Mouse (Mus musculus): ENCODE measurements at regions not wholly inside any gene's neighbourhood (a gene's known extent, or its start where the extent isn't known, plus 50 kb on each side); places are given as distances from the start of the nearest gene placed in this dataset.

GRCm38 (mm10) chr1:185823226-185823625, 293.9 kb downstream of the Lyplal1 start:
- H3K9me3 ChIP-seq (ENCODE audit: control insufficient read depth, low read length): no peaks in the 10 kb centered on the region
- ATAC-seq (ENCODE audit: insufficient number of reproducible peaks, low FRiP score, low TSS enrichment, low read depth): no peak

GRCm38 (mm10) chr1:185823956-185824355, 293.2 kb downstream of the Lyplal1 start:
- DNase-seq (ENCODE audit: low spot score): no peak
- Histone ChIP-seq H3K4me3 (ENCODE audit: low read depth, low read length) (no peak overlapping the region), H3K27ac (replicated peaks; ENCODE audit: low read depth, low read length) (no peak overlapping the region), H3K36me3 (ENCODE audit: control insufficient read depth, insufficient read depth, low read length) (no peaks in the 10 kb centered on the region), H3K4me2 (ENCODE audit: low read depth, severe bottlenecking) (no peak overlapping the region), H3K9me3 (ENCODE audit: control insufficient read depth, low read length) (no peaks in the 10 kb centered on the region), H3K4me1 (ENCODE audit: control insufficient read depth, insufficient read depth, low read length) (peaks cover 8% of the 10 kb centered on the region), H3K27me3 (ENCODE audit: control insufficient read depth, insufficient read depth, low read length) (no peaks in the 10 kb centered on the region), H3K9ac (ENCODE audit: low read length) (no peak overlapping the region)
- WGBS: 32% methylated on average over 5 of the region's 5 CpGs
- no peak for ATAC-seq (ENCODE audit: insufficient number of reproducible peaks, low FRiP score, low TSS enrichment, low read depth)

More at GRCm38 (mm10) chr1:185823226-185823625, 293.9 kb downstream of the Lyplal1 start:
- Histone ChIP-seq H3K4me2 (ENCODE audit: low read depth, severe bottlenecking) (no peak overlapping the region), H3K4me1 (ENCODE audit: control insufficient read depth, insufficient read depth, low read length) (peaks cover 9% of the 10 kb centered on the region), H3K27ac (replicated peaks; ENCODE audit: low read depth, low read length) (no peak overlapping the region), H3K36me3 (ENCODE audit: control insufficient read depth, insufficient read depth, low read length) (no peaks in the 10 kb centered on the region), H3K27me3 (ENCODE audit: control insufficient read depth, insufficient read depth, low read length) (no peaks in the 10 kb centered on the region), H3K9ac (ENCODE audit: low read length) (no peak overlapping the region), H3K4me3 (ENCODE audit: low read depth, low read length) (no peak overlapping the region)
- 77% methylated on average over 4 of the region's 4 CpGs for WGBS
- no peak for DNase-seq (ENCODE audit: low spot score)

GRCm38 (mm10) chr1:185827986-185828385, 289.1 kb downstream of the Lyplal1 start:
- DNase-seq (ENCODE audit: low spot score): no peak
- Histone ChIP-seq H3K36me3 (ENCODE audit: control insufficient read depth, insufficient read depth, low read length) (no peaks in the 10 kb centered on the region), H3K4me1 (ENCODE audit: control insufficient read depth, insufficient read depth, low read length) (no peaks in the 10 kb centered on the region), H3K9me3 (ENCODE audit: control insufficient read depth, low read length) (no peaks in the 10 kb centered on the region), H3K4me2 (ENCODE audit: low read depth, severe bottlenecking) (no peak overlapping the region), H3K27me3 (ENCODE audit: control insufficient read depth, insufficient read depth, low read length) (no peaks in the 10 kb centered on the region), H3K27ac (replicated peaks; ENCODE audit: low read depth, low read length) (no peak overlapping the region), H3K4me3 (ENCODE audit: low read depth, low read length) (no peak overlapping the region), H3K9ac (ENCODE audit: low read length) (no peak overlapping the region)
- ATAC-seq (ENCODE audit: insufficient number of reproducible peaks, low FRiP score, low TSS enrichment, low read depth): no peak
- WGBS: 58% methylated on average over 2 of the region's 2 CpGs

GRCm38 (mm10) chr1:185828486-185828885, 288.6 kb downstream of the Lyplal1 start:
- WGBS: 94% methylated on average over 6 of the region's 6 CpGs
- Histone ChIP-seq H3K9ac (ENCODE audit: low read length) (no peak overlapping the region), H3K4me2 (ENCODE audit: low read depth, severe bottlenecking) (no peak overlapping the region), H3K9me3 (ENCODE audit: control insufficient read depth, low read length) (no peaks in the 10 kb centered on the region), H3K27me3 (ENCODE audit: control insufficient read depth, insufficient read depth, low read length) (no peaks in the 10 kb centered on the region), H3K27ac (replicated peaks; ENCODE audit: low read depth, low read length) (no peak overlapping the region), H3K36me3 (ENCODE audit: control insufficient read depth, insufficient read depth, low read length) (no peaks in the 10 kb centered on the region), H3K4me3 (ENCODE audit: low read depth, low read length) (no peak overlapping the region), H3K4me1 (ENCODE audit: control insufficient read depth, insufficient read depth, low read length) (0 out of 2 replicates have a peak, but pooled peaks cover 1% of the 10 kb centered on the region)
- DNase-seq (ENCODE audit: low spot score) (no peak), ATAC-seq (ENCODE audit: insufficient number of reproducible peaks, low FRiP score, low TSS enrichment, low read depth) (no peak)

GRCm38 (mm10) chr1:185832059-185832458, 285.1 kb downstream of the Lyplal1 start:
- Histone ChIP-seq H3K27me3 (ENCODE audit: control insufficient read depth, insufficient read depth, low read length) (no peaks in the 10 kb centered on the region), H3K9me3 (ENCODE audit: control insufficient read depth, low read length) (no peaks in the 10 kb centered on the region), H3K4me2 (ENCODE audit: low read depth, severe bottlenecking) (no peak overlapping the region), H3K27ac (replicated peaks; ENCODE audit: low read depth, low read length) (no peak overlapping the region), H3K36me3 (ENCODE audit: control insufficient read depth, insufficient read depth, low read length) (no peaks in the 10 kb centered on the region), H3K4me3 (ENCODE audit: low read depth, low read length) (no peak overlapping the region), H3K4me1 (ENCODE audit: control insufficient read depth, insufficient read depth, low read length) (0 out of 2 replicates have a peak, but pooled peaks cover 13% of the 10 kb centered on the region), H3K9ac (ENCODE audit: low read length) (no peak overlapping the region)
- no peak for ATAC-seq (ENCODE audit: insufficient number of reproducible peaks, low FRiP score, low TSS enrichment, low read depth)
- no peak for DNase-seq (ENCODE audit: low spot score)
- WGBS: 89% methylated on average over 4 of the region's 4 CpGs

GRCm38 (mm10) chr1:185834171-185834570, 282.9 kb downstream of the Lyplal1 start:
- no peak overlapping the region for H3K4me3 ChIP-seq (ENCODE audit: low read depth, low read length)
- H3K9me3 ChIP-seq (ENCODE audit: control insufficient read depth, low read length): no peaks in the 10 kb centered on the region
- no peak overlapping the region for H3K4me2 ChIP-seq (ENCODE audit: low read depth, severe bottlenecking)
- peak; percentile 35; the same call in 1 of the 2 replicates for ATAC-seq (ENCODE audit: insufficient number of reproducible peaks, low FRiP score, low TSS enrichment, low read depth)
- WGBS: 12% methylated on average over 6 of the region's 6 CpGs
- 0 out of 2 replicates have a peak, but pooled peaks cover 13% of the 10 kb centered on the region for H3K4me1 ChIP-seq (ENCODE audit: control insufficient read depth, insufficient read depth, low read length)
- no peaks in the 10 kb centered on the region for H3K36me3 ChIP-seq (ENCODE audit: control insufficient read depth, insufficient read depth, low read length)
- no peak overlapping the region for H3K27ac ChIP-seq (replicated peaks; ENCODE audit: low read depth, low read length)
- peak; percentile 61 for DNase-seq (ENCODE audit: low spot score)
- no peaks in the 10 kb centered on the region for H3K27me3 ChIP-seq (ENCODE audit: control insufficient read depth, insufficient read depth, low read length)
- no peak overlapping the region for H3K9ac ChIP-seq (ENCODE audit: low read length)

GRCm38 (mm10) chr1:185836632-185837281, 280.4 kb downstream of the Lyplal1 start:
- Histone ChIP-seq H3K27me3 (ENCODE audit: control insufficient read depth, insufficient read depth, low read length) (no peaks in the 10 kb centered on the region), H3K9me3 (ENCODE audit: control insufficient read depth, low read length) (no peaks in the 10 kb centered on the region), H3K27ac (replicated peaks; ENCODE audit: low read depth, low read length) (peak overlapping the region; percentile 37), H3K4me2 (ENCODE audit: low read depth, severe bottlenecking) (no peak overlapping the region), H3K36me3 (ENCODE audit: control insufficient read depth, insufficient read depth, low read length) (no peaks in the 10 kb centered on the region), H3K4me1 (ENCODE audit: control insufficient read depth, insufficient read depth, low read length) (0 out of 2 replicates have a peak, but pooled peaks cover 13% of the 10 kb centered on the region), H3K4me3 (ENCODE audit: low read depth, low read length) (no peak overlapping the region), H3K9ac (ENCODE audit: low read length) (no peak overlapping the region)
- ATAC-seq (ENCODE audit: insufficient number of reproducible peaks, low FRiP score, low TSS enrichment, low read depth) (no peak), DNase-seq (ENCODE audit: low spot score) (peak; percentile 38)
- whole genome bisulfite sequencing: 21% methylated on average over 13 of the region's 13 CpGs

GRCm38 (mm10) chr1:185842481-185842880, 274.6 kb downstream of the Lyplal1 start:
- H3K4me1 ChIP-seq (ENCODE audit: control insufficient read depth, insufficient read depth, low read length): no peaks in the 10 kb centered on the region
- 89% methylated on average over 12 of the region's 12 CpGs for WGBS
- H3K27ac ChIP-seq (replicated peaks; ENCODE audit: low read depth, low read length): no peak overlapping the region
- no peak for ATAC-seq (ENCODE audit: insufficient number of reproducible peaks, low FRiP score, low TSS enrichment, low read depth)
- no peaks in the 10 kb centered on the region for H3K36me3 ChIP-seq (ENCODE audit: control insufficient read depth, insufficient read depth, low read length)
- no peak overlapping the region for H3K4me3 ChIP-seq (ENCODE audit: low read depth, low read length)
- no peak overlapping the region for H3K9ac ChIP-seq (ENCODE audit: low read length)
- no peak for DNase-seq (ENCODE audit: low spot score)
- no peak overlapping the region for H3K4me2 ChIP-seq (ENCODE audit: low read depth, severe bottlenecking)
- no peaks in the 10 kb centered on the region for H3K27me3 ChIP-seq (ENCODE audit: control insufficient read depth, insufficient read depth, low read length)
- no peaks in the 10 kb centered on the region for H3K9me3 ChIP-seq (ENCODE audit: control insufficient read depth, low read length)

GRCm38 (mm10) chr1:185847161-185847560, 269.9 kb downstream of the Lyplal1 start:
- Histone ChIP-seq H3K4me1 (ENCODE audit: control insufficient read depth, insufficient read depth, low read length) (peaks cover 5% of the 10 kb centered on the region; the same call in 1 of the 2 replicates), H3K27me3 (ENCODE audit: control insufficient read depth, insufficient read depth, low read length) (no peaks in the 10 kb centered on the region), H3K9ac (ENCODE audit: low read length) (no peak overlapping the region), H3K27ac (replicated peaks; ENCODE audit: low read depth, low read length) (no peak overlapping the region), H3K4me3 (ENCODE audit: low read depth, low read length) (no peak overlapping the region), H3K4me2 (ENCODE audit: low read depth, severe bottlenecking) (no peak overlapping the region), H3K9me3 (ENCODE audit: control insufficient read depth, low read length) (no peaks in the 10 kb centered on the region), H3K36me3 (ENCODE audit: control insufficient read depth, insufficient read depth, low read length) (no peaks in the 10 kb centered on the region)
- no peak for ATAC-seq (ENCODE audit: insufficient number of reproducible peaks, low FRiP score, low TSS enrichment, low read depth)
- WGBS: 82% methylated on average over 6 of the region's 6 CpGs
- DNase-seq (ENCODE audit: low spot score): no peak

All from limb, embryonic 11.5 days (tissue).